Mouse (Mus musculus): ENCODE measurements around the gene Ercc4. TPM values are rescaled to one million over a fixed set of nuclear protein-coding genes. Genes with fewer than 3 reads are reported as not detected.

Gene Ercc4
- polyA plus RNA-seq, 1 experiment: 11.1 TPM

- Histone ChIP-seq H3K27ac (ENCODE audit: insufficient read depth, low read length) (no peak overlapping the region), H3K4me3 (ENCODE audit: extremely low read depth, insufficient read depth, insufficient read length) (no peak overlapping the region), H3K27me3 (ENCODE audit: control insufficient read depth, insufficient read depth, low read length) (no peaks in the 10 kb centered on the region), H3K4me1 (ENCODE audit: control insufficient read depth, insufficient read depth, insufficient read length) (no peaks in the 10 kb centered on the region), H3K36me3 (ENCODE audit: control insufficient read depth, insufficient read depth, low read length) (no peaks in the 10 kb centered on the region)
- WGBS: 90% methylated on average over 5 of the region's 5 CpGs
- no peak for DNase-seq (ENCODE audit: low read depth in 1 of 2, low spot score in 2 of 2)
- TF ChIP-seq POLR2A (IDR thresholded peaks at IDR 0.05; ENCODE audit: low read depth, low read length) (no peak), CTCF (IDR thresholded peaks at IDR 0.05; ENCODE audit: extremely low read depth, insufficient read depth, insufficient read length, insufficient replicate concordance) (no peak)
These were observed 63.7 kb downstream of the Ercc4 start for GRCm38 (mm10) chr16:13173055-13173742.

DNA sequence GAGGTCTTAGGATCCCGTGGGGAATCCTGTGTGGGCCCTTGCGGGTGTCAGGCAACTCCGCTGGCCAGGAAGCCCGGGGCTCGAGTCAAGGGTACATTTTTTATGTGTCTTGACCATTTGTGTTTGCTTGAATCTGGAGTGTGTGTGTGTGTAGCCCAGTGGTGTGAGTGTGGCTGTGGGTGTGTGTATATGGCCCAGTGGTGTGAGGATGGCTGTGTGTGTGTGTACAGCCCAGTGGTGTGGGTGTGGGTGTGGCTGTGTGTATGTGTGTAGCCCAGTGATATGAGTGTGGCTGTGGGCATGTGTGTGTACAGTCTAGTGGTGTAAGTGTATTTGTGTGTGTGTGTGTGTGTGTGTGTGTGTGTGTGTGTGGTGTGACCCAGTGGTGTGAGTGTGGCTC lies 73.0 kb downstream of the Ercc4 start:
- no peak for DNase-seq (ENCODE audit: low read depth in 1 of 2, low spot score in 2 of 2)
- H3K36me3 ChIP-seq (ENCODE audit: control insufficient read depth, insufficient read depth, low read length): no peaks in the 10 kb centered on the region
- H3K4me3 ChIP-seq (ENCODE audit: extremely low read depth, insufficient read depth, insufficient read length): no peak overlapping the region
- H3K27me3 ChIP-seq (ENCODE audit: control insufficient read depth, insufficient read depth, low read length): no peaks in the 10 kb centered on the region
- no peak overlapping the region for H3K27ac ChIP-seq (ENCODE audit: insufficient read depth, low read length)
- H3K4me1 ChIP-seq (ENCODE audit: control insufficient read depth, insufficient read depth, insufficient read length): no peaks in the 10 kb centered on the region
- no peak for TF ChIP-seq POLR2A (IDR thresholded peaks at IDR 0.05; ENCODE audit: low read depth, low read length)
- TF ChIP-seq CTCF (IDR thresholded peaks at IDR 0.05; ENCODE audit: extremely low read depth, insufficient read depth, insufficient read length, insufficient replicate concordance): no peak
- 96% methylated on average over 5 of the region's 5 CpGs for WGBS

DNA sequence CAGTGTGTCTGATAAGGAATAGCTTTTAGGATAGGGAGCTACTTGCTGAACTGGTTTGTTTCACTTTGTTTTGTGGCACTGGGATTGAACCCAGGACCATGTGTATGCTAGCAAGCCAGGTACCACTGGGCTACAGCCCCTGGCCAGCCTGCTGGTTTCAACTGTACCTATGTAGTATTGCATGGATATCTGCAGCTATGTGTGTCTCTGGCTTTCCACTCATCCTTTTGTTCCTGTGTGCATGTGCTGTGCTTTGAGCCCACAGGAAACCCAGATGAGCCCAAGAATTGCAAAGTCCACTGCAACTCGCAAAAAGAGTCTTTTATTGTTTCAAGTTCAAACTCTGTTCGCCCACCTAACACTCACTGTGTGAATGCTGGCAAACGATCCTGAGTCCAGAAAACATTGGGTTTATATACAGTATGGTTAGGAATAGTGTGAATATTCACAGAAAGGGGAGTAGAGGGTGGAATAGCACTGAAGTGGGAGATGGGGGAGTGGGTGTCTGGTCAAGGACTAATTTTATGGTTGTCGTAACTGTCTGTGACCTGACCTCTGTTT lies 73.8 kb downstream of the Ercc4 start:
- DNase-seq (ENCODE audit: low read depth in 1 of 2, low spot score in 2 of 2): no peak
- no peaks in the 10 kb centered on the region for H3K27me3 ChIP-seq (ENCODE audit: control insufficient read depth, insufficient read depth, low read length)
- 88% methylated on average over 4 of the region's 4 CpGs for WGBS
- H3K4me3 ChIP-seq (ENCODE audit: extremely low read depth, insufficient read depth, insufficient read length): no peak overlapping the region
- H3K4me1 ChIP-seq (ENCODE audit: control insufficient read depth, insufficient read depth, insufficient read length): no peaks in the 10 kb centered on the region
- no peaks in the 10 kb centered on the region for H3K36me3 ChIP-seq (ENCODE audit: control insufficient read depth, insufficient read depth, low read length)
- H3K27ac ChIP-seq (ENCODE audit: insufficient read depth, low read length): no peak overlapping the region
- TF ChIP-seq POLR2A (IDR thresholded peaks at IDR 0.05; ENCODE audit: low read depth, low read length) (no peak), CTCF (IDR thresholded peaks at IDR 0.05; ENCODE audit: extremely low read depth, insufficient read depth, insufficient read length, insufficient replicate concordance) (no peak)

GRCm38 (mm10) chr16:13184381-13184780 lies 74.9 kb downstream of the Ercc4 start:
- H3K4me3 ChIP-seq (ENCODE audit: extremely low read depth, insufficient read depth, insufficient read length): no peak overlapping the region
- WGBS: 92% methylated on average over 3 of the region's 3 CpGs
- H3K27ac ChIP-seq (ENCODE audit: insufficient read depth, low read length): no peak overlapping the region
- H3K27me3 ChIP-seq (ENCODE audit: control insufficient read depth, insufficient read depth, low read length): no peaks in the 10 kb centered on the region
- no peak for DNase-seq (ENCODE audit: low read depth in 1 of 2, low spot score in 2 of 2)
- no peaks in the 10 kb centered on the region for H3K36me3 ChIP-seq (ENCODE audit: control insufficient read depth, insufficient read depth, low read length)
- TF ChIP-seq POLR2A (IDR thresholded peaks at IDR 0.05; ENCODE audit: low read depth, low read length) (no peak), CTCF (IDR thresholded peaks at IDR 0.05; ENCODE audit: extremely low read depth, insufficient read depth, insufficient read length, insufficient replicate concordance) (no peak)
- H3K4me1 ChIP-seq (ENCODE audit: control insufficient read depth, insufficient read depth, insufficient read length): no peaks in the 10 kb centered on the region

DNA sequence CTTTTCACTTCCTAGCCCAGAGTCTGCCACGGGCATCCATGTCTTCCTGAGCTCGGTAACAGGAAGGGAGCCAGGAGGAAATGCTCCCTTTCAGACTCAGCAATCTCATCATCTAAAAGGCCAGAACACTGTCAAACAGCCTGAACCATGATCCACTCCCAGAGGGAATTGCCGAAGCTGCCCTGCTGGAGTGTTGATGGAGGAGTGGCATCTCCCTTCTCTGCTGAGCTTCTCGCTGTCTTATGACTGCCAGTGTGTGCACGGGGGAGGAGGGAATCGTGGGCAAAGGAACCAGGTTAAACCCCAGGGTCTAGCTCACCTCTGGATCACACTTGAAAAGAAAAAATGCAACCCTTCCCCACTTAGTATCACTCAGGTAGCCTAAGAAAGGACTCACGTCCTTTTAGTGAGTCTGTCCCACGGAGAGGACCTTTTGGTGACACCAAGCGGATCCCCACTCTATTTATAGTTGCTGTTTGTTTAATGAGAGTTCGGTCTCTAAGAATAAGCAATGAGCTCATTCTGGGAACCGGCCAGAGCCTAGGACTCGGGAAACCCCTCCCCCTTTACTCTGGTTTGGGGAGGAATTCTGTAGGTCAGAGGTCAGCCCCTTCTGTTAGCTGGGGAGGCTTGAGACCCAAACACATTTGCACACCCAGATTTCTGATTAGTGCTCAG lies 80.1 kb downstream of the Ercc4 start:
- TF ChIP-seq POLR2A (IDR thresholded peaks at IDR 0.05; ENCODE audit: low read depth, low read length): no peak
- no peak for TF ChIP-seq CTCF (IDR thresholded peaks at IDR 0.05; ENCODE audit: extremely low read depth, insufficient read depth, insufficient read length, insufficient replicate concordance)
- DNase-seq (ENCODE audit: low read depth in 1 of 2, low spot score in 2 of 2): no peak
- H3K27me3 ChIP-seq (ENCODE audit: control insufficient read depth, insufficient read depth, low read length): no peaks in the 10 kb centered on the region
- no peak overlapping the region for H3K27ac ChIP-seq (ENCODE audit: insufficient read depth, low read length)
- no peaks in the 10 kb centered on the region for H3K4me1 ChIP-seq (ENCODE audit: control insufficient read depth, insufficient read depth, insufficient read length)
- WGBS: 60% methylated on average over 12 of the region's 12 CpGs
- no peak overlapping the region for H3K4me3 ChIP-seq (ENCODE audit: extremely low read depth, insufficient read depth, insufficient read length)
- no peaks in the 10 kb centered on the region for H3K36me3 ChIP-seq (ENCODE audit: control insufficient read depth, insufficient read depth, low read length)

- Histone ChIP-seq H3K4me1 (ENCODE audit: control insufficient read depth, insufficient read depth, insufficient read length) (no peaks in the 10 kb centered on the region), H3K36me3 (ENCODE audit: control insufficient read depth, insufficient read depth, low read length) (no peaks in the 10 kb centered on the region), H3K27me3 (ENCODE audit: control insufficient read depth, insufficient read depth, low read length) (no peaks in the 10 kb centered on the region), H3K27ac (ENCODE audit: insufficient read depth, low read length) (no peak overlapping the region), H3K4me3 (ENCODE audit: extremely low read depth, insufficient read depth, insufficient read length) (no peak overlapping the region)
- no peak for TF ChIP-seq POLR2A (IDR thresholded peaks at IDR 0.05; ENCODE audit: low read depth, low read length)
- no peak for DNase-seq (ENCODE audit: low read depth in 1 of 2, low spot score in 2 of 2)
- 88% methylated on average over 5 of the region's 5 CpGs for WGBS
These were observed 81.0 kb downstream of the Ercc4 start for GRCm38 (mm10) chr16:13190471-13190870.

- Histone ChIP-seq H3K27me3 (ENCODE audit: control insufficient read depth, insufficient read depth, low read length) (no peaks in the 10 kb centered on the region), H3K4me3 (ENCODE audit: extremely low read depth, insufficient read depth, insufficient read length) (no peak overlapping the region), H3K27ac (ENCODE audit: insufficient read depth, low read length) (no peak overlapping the region), H3K4me1 (ENCODE audit: control insufficient read depth, insufficient read depth, insufficient read length) (no peaks in the 10 kb centered on the region), H3K36me3 (ENCODE audit: control insufficient read depth, insufficient read depth, low read length) (no peaks in the 10 kb centered on the region)
- DNase-seq (ENCODE audit: low read depth in 1 of 2, low spot score in 2 of 2): no peak
- WGBS: 75% methylated on average over 4 of the region's 4 CpGs
- no peak for TF ChIP-seq CTCF (IDR thresholded peaks at IDR 0.05; ENCODE audit: extremely low read depth, insufficient read depth, insufficient read length, insufficient replicate concordance)
- TF ChIP-seq POLR2A (IDR thresholded peaks at IDR 0.05; ENCODE audit: low read depth, low read length): no peak
These were observed 81.7 kb downstream of the Ercc4 start for GRCm38 (mm10) chr16:13191166-13191565.
